Mouse (Mus musculus): ENCODE measurements around the gene Gm49380.

Gene Gm49380

GRCm38 (mm10) chr9:44073115-44073514 lies 40.2 kb downstream of the Gm49380 start:
- no peak for DNase-seq

DNA sequence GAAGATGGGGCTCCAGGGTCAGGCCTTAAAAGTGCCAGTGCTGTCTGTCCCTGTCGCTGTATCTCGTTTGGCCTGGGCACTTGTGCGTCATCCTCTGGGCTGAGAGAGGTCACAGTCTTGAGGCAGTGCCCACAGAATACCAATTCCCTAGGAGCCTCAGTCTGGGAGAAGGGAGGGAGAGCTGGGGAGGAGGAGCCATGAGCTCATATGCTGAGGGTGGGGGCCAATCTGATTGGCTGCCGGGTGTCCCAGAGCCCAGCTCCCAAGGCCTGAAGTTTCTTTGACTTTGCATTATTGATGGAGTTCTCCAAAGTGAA lies 40.7 kb downstream of the Gm49380 start:
- no peak for DNase-seq

- peak; percentile 36 for DNase-seq
Measured at GRCm38 (mm10) chr9:44071914-44072598, 41.2 kb downstream of the Gm49380 start.

- no peak for DNase-seq
Measured at GRCm38 (mm10) chr9:44070844-44071231, 42.5 kb downstream of the Gm49380 start.

DNA sequence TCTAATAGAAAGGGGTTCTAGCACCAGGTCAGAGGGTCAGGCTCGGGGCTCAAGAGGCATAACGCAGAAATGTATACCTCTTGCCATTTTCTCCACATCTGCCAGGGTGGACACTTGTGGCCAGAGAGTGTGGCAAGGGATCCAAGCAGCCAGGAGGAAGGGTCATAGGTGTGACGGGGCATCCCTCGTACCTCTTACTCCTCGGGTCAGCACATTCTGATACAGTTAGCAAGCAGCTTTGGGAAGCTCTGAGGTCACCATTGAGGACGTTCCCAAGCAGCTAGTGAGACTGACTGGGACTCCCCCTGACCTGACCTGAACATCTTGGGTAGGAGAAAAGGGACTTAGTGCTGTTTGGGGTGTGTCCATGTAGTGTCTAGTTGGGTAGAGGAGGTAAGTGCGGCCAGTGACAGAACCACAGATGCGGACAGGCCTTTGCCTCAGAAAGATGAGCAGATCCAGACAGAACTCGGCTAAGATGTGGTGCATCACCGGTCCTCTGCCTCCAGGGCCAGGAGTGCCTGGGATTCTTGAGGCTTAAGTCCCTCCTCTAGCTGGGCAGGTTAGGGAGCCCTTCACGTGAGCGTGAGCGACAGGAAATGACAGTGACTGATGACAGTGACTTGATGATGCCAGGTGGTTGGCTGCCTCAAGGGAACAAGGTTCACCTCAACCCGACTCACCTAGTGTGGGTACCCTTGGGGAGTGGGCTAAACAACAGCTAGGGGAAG lies 43.0 kb downstream of the Gm49380 start:
- no peak for DNase-seq

GRCm38 (mm10) chr9:44069252-44069651 lies 44.0 kb downstream of the Gm49380 start:
- no peak for DNase-seq

- no peak for DNase-seq
Measured at GRCm38 (mm10) chr9:44067960-44068330, 45.4 kb downstream of the Gm49380 start.

GRCm38 (mm10) chr9:44067241-44067959 lies 45.9 kb downstream of the Gm49380 start:
- DNase-seq: no peak

- DNase-seq: peak; percentile 100
Measured at GRCm38 (mm10) chr9:44066785-44067225, 46.5 kb downstream of the Gm49380 start, which contains the start of gene Usp2. Gene Usp2 (plus strand): TSS chr9:44067021.

GRCm38 (mm10) chr9:44065177-44065576 lies 48.1 kb downstream of the Gm49380 start:
- no peak for DNase-seq

- no peak for DNase-seq
Measured at GRCm38 (mm10) chr9:44058606-44059005, 54.7 kb downstream of the Gm49380 start.

DNA sequence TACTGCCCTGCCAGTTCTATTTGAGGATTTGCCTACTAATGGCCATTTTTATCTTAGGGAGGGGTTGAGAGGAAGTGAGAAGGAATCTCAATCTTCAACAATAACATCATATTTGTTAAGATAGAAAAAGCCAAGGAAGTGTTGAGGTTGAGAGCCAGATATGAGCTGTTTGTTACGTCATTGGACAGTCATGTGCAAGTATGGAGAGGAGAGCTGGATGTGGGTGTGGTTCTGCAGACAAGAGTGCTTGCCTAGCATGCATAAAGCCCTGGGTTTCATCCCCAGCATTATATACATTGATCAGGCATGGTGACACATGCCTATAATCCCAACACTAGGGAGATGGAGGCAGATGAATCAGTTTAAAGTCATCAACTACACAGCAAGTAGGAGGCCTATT lies 59.4 kb downstream of the Gm49380 start:
- no peak for DNase-seq

- no peak for DNase-seq
Measured at GRCm38 (mm10) chr9:44052855-44053254, 60.4 kb downstream of the Gm49380 start.

DNA sequence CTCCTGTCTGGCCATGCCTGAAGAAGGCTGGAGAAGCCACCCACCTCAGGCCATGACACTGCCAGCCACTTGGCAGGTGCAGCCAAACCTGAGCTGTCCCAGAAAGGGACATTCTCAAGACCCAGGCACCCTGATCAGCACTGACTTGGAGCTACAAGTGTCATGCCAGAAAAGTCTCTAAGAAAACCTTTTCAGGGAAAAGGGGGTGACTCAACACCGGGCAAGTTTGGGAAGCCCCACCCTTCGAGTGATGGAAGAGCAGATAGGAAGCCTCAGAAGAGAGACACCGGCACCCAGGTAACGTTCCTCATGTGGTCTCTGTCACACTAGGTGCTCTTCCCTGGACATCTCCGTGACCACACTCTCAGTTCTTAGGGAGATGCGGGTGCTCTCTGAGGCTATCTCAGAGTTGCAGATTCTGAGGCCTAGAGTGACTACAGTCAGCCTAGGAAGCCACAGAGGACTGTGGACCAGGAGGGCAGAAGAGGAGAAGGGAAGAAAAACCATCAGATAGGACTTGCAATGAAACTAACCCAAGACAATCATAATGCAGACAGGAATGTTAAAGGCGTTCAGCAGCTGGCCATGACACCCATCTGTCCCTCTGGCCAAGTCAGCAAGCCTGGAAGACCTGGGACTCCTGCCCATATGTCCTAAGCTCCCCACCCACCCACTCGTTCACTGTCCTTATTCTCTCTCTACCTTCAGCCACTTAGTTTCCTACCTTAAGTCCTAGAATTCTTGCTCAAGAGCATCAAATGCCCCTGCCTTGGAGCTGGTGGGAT lies 63.7 kb downstream of the Gm49380 start:
- DNase-seq: no peak

DNA sequence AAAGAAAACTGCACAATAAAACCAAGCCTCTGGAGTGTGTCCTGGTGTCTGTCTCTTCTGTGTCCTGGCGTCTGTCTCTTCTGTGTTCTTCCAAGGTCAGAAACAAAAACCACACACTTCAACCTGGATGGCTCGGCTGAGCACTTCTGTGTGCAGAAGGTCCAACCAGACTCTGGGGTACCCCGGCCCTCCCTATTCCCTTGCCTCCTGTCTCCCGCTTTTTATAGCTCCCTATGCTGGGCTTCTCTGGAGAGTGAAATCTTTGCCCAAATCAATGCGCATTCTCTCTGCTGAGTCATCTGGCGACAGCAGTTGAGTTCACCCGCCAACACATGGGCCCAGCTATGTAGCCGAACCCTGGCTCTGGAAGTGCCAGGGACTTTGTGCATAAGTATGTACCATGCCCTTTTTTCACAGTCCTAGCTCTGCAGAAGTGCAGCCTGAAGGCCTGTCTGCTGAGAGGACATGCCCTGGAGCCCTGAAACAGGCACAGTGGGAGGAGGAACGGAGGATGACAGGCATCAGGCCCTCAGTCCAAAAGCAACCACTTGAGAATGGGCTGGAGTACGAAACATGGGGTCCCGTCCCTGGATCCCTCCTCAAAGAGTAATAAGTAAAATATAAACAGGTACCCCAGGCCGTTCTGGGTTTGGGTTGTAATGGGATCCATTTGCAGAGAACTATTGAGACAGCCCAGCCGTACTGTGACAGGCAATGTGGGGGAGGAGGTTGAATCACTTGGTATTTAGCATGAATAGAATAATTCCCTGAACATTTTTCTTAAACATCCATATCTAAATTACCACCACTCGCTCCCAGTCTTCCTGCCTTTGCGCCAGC lies 64.5 kb downstream of the Gm49380 start:
- peak; percentile 55 for DNase-seq

GRCm38 (mm10) chr9:44047571-44048490 lies 65.5 kb downstream of the Gm49380 start:
- DNase-seq: no peak

GRCm38 (mm10) chr9:44047071-44047470 lies 66.2 kb downstream of the Gm49380 start:
- no peak for DNase-seq

GRCm38 (mm10) chr9:44046426-44046825 lies 66.9 kb downstream of the Gm49380 start:
- DNase-seq: no peak

DNA sequence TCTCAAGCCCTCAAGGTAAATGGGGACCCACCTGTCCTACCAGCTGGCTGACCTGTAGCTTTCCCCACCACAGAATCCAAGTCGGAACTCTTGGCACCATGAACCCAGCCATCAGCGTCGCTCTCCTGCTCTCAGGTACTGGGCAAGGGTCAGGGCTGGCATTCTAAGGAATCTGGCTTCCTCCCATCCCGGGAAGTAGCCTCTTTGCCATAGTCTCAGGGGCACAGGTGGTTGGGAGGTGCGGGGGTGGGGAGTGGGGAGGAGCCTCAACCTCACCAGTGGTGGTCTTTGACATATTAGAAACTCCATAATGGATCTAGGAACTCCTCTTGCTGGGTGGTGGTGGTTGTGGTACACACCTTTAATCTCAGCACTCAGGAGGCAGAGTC lies 67.4 kb downstream of the Gm49380 start:
- no peak for DNase-seq

DNA sequence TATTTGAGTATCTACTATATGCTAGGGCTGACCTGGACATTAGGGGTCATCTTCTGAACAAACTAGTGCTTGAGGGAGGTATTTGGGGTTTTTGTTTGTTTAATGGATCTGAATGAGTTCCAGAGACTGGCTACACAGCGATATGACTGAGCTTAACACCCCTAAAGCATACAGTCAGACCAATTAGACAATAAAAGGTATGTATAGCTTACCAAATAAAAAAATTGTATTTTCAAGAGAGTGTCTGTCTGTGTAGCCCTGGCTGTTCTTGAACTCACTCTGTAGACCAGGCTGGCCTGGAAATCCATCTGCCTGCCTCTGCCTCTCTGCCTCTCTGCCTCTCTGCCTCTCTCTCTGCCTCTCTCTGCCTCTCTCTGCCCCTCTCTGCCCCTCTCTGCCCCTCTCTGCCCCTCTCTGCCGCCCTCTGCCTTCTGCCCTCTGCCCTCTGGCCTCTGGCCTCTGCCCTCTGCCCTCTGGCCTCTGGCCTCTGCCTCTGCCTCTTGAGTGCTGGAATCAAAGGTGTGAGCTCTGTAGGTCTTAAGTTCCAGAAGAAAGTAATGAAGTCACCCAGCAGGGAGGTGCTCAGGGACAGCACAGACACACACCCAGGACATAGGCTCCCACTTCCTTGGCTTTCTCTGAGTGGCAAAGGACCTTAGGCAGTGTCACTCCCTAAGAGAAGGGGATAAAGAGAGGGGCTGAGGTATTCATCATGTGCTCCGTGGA lies 68.0 kb downstream of the Gm49380 start:
- DNase-seq: no peak

Data from right cerebral cortex, postnatal 25 days (tissue).